Mouse (Mus musculus): ENCODE data around the gene Cep57l1.

Cep57l1 gene

DNA sequence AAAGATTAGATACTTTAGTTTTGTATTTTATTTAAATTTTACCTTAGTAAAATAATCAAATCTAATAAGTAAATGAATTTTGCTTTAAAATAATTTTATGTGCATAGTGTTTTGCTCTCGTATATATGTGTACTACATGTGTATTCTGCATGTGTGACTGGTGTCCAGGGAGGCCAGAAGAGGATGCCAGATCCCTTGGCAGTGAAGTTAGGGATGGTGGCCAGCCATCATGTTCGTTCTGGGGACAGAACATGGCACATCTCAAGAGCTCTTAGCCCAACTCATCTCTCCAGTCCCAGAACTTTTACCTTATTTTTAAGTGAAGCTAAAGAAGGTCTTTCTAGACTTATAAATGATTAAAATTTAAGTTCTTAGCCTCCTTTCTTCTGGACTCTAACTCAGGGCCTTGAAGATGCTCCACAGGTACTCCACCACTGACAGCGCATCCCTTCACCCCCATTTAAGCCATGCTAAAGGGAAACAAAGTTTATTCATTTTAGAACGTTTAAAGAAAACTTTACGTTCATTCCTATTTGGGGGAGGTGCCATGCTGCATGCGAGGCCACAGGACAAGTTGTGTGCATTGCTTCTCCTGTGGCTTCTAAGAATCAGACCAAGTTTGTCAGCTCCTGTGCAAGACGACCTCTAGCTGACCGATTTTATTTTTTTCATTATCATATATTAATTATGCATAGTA is 8.5 kb upstream of the Cep57l1 start:
- no peak for DNase-seq (ENCODE audit: low read depth in 1 of 2, low spot score in 2 of 2)

DNA sequence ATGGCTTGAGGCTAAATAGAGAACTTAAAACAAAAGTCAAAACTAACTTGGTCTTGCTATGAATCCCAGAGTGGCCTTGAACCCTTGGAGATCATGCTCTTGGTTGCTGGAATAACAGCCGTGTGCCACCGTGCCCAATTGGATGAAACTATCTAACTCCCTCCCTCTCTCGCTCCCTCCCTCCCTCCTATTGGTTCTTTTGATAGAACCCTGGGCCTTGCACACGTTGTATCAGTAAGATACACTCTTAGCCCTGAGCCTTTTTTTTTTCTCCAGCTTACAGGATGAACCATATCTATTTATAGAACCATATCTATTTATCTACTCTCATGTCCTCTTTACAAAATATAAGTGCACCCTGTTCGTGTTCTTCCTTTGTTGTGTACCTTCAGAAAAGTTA is 6.8 kb upstream of the Cep57l1 start:
- no peak for DNase-seq (ENCODE audit: low read depth in 1 of 2, low spot score in 2 of 2)

DNA sequence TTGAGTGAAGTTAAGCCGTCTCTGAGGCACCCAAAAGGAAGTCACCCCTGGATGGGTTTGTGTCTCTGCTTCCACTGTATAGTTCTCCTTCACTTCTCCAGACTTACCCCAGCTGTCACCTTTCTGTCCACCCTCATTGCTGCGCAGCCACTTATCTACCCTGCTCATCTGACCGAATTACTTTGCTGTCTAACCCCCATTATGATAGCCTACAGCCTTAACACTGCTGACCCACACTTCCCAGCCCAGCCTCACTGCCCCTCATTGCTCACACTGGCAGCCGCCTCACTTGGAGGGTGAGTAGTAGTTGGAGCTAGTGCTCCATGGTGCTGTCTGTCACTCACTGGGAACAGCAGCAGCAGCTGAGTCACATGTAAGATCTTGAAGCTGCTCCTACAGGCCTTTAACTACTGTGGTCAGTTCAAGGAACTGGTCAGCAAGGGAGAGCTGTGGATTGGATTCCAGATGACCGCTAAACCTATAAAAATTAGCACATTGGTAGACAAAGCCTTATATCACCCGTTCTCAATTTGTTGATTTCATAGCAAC is 4.7 kb upstream of the Cep57l1 start:
- DNase-seq (ENCODE audit: low read depth in 1 of 2, low spot score in 2 of 2): no peak

DNA sequence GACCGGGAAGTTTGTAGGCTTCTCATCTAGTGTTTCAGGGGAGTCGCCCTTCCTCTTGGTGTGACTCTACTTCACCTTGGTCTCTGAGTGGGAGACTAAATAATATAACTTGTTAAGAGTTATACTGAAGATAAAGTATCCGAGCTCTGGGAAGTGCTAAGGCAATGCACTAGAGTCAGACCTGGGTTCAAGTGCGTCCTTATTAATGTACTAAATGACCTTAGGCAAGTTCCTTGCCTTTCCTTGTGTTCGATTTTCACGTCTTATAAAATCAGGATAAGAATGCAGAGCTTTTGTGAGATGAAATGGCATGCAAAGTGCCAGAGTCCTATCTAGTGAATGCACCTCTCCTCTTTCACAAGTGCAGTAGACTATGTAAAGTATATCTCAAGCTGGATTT is 2.9 kb upstream of the Cep57l1 start:
- DNase-seq (ENCODE audit: low read depth in 1 of 2, low spot score in 2 of 2): no peak

DNA sequence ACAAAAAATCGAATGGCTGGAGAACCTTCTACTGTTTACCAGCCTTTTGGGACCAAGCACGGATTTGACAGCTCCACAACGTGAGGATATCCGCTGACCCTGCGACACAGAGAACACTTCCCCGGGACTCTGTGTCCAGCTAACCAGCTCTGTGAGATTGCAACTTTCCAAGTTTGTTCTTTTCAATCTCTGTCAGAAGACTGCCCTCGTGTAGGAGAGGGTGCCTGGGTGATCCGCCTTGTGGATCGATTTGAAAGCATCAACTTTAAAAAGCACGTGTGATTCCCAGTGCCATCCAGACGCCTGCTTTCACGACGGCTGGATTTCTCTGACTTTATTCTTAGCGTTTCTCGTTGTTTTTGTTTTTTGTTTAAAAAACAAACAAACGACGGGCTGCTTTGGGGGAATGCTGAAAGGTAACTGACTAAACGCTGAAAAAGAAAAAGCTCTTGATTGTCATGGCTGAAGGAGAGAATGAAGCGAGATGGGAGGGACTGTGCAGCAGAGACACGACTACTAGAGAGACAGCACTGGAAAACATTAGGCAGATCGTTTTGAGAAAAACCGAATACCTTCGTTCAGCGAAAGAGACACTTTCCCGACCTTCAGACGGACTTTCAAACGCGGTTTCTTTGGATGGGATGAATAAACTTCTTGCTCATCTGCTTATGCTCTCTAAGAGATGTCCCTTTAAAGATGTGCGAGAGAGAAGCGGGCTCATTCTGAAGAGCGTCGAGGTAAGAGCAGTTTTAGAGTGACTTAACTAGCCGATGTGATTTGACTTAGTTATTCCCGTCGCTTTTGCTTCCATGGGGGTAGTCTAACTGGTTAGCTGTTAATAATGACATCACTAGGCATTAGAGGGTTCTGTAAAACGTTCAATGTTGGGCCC is 1.1 kb upstream of the Cep57l1 start:
- no peak for DNase-seq (ENCODE audit: low read depth in 1 of 2, low spot score in 2 of 2)

DNA sequence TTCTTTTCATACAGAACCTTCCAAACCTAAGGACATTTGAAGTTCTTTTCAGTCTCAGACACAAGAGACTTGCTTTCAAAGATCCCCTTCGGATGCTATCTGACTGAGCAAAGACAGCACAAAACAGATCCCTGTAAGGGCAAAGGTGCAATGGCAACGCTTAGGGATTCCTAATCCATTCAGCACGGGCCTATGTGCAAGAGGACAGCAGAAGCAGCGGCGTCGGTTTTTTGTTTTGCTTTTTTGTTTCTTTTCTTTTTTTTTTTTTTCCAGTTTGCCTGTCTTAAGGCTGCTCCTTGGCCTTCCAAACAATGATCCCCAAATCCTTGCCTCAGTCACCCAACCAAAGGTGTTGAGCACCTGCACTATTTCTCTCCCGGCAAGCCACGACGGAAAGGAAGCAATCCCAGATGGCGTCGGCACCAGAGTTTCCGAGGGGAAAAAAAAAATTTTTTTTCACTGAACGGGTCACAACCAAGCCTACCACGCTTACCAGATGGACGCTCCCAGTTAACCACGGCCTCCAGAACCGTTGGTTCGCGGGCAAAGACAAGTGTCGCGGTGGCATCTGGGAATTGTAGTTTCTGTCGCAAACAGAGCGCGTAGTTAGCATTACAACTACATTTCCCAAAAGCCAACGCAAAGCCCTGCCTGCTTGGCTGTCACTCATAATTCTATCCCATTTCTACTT is 446 bp downstream of the Cep57l1 start:
- no peak for DNase-seq (ENCODE audit: low read depth in 1 of 2, low spot score in 2 of 2)

DNA sequence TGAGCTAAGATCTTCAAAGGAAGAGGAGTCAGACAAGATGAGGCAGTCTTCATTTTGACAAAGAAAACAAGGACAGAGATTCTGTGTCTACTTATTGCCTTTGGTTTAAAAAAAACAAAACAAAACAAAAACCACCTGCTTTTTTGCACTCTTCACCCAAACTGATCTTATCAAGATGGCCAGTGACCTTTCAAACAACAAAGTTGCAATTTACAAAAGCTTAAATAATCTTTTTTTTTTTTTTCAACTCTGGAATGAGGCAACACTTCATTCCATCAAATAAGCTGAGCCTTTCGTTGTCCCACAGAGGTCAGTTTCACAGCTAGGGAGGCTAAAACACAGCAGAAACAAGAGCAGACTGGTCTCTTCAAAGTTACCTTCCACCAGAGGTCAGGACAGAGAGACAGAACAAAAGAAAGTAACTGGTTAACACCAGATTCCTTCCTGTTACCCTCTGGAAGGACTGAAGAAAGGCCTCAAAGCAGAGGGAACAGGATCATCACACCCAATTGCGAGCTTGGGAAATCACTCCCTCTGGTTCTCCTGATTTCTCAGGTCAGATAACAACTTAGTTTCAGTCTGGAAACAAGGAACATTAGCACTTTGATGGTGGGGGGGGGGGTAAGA is 3.8 kb downstream of the Cep57l1 start:
- DNase-seq (ENCODE audit: low read depth in 1 of 2, low spot score in 2 of 2): no peak

DNA sequence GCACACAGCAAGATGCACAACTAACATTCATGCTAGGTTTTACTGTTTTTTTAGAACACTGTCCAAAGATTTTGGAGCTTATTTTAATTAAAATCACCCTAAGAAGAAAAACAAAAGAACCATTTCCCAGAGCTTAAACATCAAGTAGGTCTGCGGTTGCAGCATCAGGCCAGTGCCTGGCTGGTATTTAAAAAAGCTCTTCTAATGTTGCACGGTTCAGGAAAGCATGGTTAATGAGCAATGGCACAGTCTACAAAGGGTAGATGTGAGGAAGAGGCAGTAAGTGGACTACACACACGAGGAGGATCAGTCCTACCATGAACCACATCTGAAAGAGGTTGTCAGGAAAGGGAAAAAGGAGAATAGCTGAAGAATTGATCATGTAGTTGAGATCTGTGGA is 5.0 kb downstream of the Cep57l1 start:
- no peak for DNase-seq (ENCODE audit: low read depth in 1 of 2, low spot score in 2 of 2)

DNA sequence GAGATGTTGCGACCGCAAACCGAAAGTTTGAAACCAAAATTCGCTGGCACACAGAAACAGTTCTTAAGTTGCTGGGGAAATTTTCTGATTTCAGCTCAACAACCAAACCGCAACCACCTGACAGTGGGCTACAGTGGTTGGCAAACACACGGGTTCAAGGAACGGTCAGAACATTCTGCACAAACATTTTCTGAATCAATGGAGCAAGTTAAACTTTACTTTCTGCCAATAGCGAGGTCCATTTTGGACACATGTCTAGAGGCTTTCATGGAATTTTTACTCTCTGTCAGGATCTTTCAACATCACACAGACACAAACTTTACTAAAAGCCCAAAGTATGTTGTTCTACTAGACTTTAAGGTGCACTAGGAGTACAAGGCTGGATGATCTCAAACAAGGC is 6.2 kb downstream of the Cep57l1 start:
- DNase-seq (ENCODE audit: low read depth in 1 of 2, low spot score in 2 of 2): no peak

DNA sequence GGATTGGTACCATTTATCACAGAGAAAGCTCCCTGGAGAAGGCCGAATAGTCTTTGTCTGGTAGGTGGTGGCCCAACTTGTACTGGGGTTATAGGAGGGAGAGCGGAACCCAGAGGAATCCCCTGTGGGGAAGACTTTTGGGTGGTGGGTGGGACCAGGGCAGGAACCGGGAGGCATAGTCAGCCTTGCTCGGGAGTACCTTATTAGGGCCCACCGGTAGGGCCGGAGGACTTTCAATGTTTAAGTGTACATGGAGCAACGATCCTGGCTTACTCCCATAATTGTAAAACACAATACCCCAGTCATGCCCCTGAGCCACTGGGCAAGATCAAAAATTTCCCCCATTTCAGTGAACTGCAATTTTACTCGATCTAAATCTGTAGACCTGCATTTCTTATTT is 12.4 kb downstream of the Cep57l1 start:
- DNase-seq (ENCODE audit: low read depth in 1 of 2, low spot score in 2 of 2): no peak

DNA sequence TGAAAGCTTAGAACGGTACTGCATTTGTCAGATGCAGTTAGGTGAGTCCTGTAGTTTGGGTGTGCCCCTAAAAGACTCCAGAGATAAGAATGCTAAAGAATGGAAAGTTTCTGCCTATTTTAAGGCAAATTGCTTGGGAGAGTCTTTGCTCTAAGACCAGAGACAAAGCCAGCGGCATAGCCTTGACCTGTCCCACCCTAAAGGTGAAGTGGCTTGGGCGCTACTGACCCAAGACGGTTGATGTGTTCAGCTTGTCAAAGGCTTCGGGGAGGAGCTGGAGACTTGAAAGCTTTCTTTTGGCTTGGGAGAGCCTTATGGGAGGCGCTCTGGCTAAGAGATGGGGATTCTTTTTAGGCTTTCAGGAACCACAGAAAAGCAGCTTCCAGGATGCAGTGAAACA is 17.3 kb downstream of the Cep57l1 start:
- DNase-seq (ENCODE audit: low read depth in 1 of 2, low spot score in 2 of 2): no peak

DNA sequence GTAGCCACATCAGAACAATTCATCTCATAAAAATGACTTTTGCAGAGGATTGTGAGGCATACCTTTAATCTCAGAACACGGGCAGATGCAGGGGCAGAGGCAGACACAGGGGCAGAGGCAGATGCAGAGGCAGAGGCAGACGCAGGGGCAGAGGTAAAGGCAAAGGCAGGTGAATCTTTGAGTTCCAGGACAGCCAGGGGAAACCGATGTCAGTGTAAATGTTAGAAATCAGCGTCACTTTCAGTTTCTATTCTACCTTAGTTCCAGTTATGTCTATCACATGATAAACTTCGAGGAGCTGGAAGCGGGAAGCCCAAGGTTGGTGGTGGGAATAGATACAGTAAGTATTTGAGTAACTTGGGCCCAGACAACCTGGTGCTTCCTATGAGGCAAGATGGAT is 42.4 kb downstream of the Cep57l1 start:
- DNase-seq (ENCODE audit: low read depth in 1 of 2, low spot score in 2 of 2): no peak

DNA sequence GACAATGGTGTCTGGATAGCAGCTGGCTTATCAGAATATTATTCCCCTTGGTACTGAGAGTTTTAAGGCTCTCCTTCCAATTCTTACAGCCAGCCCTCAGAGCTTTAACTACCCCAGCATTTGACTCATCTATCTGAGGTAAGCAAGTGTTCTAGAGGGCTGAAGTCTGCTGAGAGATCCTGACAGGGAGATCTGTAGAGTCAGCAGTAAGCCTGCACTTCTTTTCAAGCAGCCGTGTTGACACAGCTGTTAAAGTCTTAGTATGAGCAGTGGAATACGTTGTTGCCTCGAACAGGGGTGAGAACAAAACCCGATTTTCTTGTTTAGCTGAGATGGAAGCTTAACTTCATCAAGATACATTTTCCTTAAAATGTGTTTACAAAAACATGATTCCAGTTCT is 43.4 kb downstream of the Cep57l1 start:
- no peak for DNase-seq (ENCODE audit: low read depth in 1 of 2, low spot score in 2 of 2)

DNA sequence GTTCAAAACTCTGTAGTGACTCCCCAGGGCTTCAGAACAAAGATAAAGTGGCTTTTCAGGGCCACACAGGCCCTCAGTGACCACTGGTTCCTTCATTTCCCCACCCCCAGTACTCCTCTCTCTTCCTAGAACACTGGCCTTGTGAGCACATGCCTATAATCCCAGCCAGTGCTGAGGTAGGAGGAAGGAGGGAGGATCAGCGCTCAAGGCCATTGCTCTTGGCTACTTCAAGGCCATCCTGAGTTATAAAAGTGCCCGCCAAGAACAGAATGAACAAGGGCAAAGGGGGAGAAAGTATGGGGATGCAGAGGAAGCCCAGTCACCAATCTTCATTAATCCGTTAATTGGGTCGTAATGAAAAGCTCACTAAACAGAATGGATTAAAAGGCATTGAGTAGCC is 44.1 kb downstream of the Cep57l1 start:
- DNase-seq (ENCODE audit: low read depth in 1 of 2, low spot score in 2 of 2): no peak

DNA sequence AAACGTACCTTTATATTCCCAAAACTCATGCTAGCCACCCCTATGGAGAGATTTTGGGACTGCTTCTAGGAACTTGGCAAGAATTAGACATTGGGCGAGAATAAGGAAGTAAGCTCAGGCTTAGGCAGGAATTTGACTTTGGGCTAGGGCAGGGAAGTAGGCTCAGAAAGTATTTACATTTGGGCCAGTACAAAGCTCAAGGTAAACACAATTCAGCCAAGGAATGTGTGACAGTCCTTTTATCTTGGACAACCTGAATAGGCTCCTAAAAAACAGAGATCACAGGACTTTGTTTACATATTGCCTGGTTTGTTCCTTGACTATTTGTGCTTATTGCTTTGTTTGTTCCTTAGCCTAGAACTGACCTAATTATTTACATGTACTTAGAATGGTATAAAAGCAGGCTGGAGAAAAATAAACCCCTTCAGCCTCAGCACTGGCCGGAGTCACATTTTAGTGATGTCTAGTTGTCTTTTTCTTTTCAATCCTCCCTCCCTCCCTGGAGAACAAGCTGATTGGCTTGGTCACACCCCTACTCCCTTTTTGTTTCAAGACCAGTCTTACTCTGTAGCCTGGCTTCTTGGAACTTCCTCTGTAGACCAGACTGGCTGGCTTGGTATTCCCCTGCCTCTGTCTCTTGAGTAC is 45.8 kb downstream of the Cep57l1 start:
- no peak for DNase-seq (ENCODE audit: low read depth in 1 of 2, low spot score in 2 of 2)

DNA sequence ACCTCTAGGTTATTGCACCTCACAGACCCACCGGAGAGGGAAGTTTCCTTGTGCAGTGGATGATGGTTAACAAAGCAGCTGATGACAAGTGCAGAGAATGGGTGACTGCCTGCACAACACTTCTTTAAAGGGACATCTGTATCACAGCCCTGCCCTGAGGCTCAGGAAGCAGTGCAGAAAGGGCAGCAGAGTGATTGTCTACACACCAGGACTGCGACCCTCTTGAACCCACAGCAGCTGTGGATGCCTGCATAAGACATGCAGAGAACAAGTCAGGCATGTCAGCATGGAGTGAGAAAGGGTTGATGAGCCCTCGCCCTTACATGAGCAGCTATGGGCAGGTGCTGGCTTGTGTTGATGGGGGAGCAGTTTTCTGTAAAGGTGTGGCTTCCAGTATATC is 48.8 kb downstream of the Cep57l1 start:
- DNase-seq (ENCODE audit: low read depth in 1 of 2, low spot score in 2 of 2): no peak

DNA sequence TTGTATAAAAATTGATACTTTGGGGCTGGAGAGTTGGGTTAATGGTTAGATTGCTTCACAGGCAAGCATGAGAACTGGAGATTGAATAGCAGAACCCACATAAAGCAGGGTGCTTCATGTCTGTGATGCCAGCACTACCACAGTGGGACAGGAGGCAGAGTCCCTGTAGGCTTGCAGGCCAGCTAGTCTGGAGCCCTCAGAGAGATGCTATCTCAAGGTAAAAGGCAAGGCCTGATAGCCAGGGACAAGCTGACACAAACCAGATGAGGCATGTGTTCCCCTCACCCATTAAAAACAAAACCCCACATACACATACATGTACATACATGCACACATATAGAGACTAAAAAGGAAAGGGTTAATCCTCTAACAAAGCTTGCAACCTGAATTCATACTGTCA is 51.6 kb downstream of the Cep57l1 start:
- no peak for DNase-seq (ENCODE audit: low read depth in 1 of 2, low spot score in 2 of 2)

DNA sequence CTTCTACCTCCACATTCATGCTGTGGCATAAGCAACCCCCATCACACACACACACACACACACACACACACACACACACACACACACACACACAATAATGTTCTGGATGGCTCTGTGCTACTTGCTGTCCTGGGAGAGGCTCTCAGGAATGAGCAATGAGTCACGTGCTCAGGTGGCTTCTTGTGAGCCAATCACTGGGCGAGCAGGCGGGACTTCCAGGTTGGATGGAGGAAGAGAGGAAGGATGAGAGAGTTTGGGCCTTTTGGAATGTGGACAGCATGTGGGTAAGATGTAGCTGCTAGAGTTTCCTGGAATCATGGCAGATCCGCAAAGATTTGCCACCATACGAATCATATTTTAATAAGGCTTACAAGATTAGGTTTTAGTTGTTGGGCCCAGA is 52.4 kb downstream of the Cep57l1 start:
- DNase-seq (ENCODE audit: low read depth in 1 of 2, low spot score in 2 of 2): no peak

DNA sequence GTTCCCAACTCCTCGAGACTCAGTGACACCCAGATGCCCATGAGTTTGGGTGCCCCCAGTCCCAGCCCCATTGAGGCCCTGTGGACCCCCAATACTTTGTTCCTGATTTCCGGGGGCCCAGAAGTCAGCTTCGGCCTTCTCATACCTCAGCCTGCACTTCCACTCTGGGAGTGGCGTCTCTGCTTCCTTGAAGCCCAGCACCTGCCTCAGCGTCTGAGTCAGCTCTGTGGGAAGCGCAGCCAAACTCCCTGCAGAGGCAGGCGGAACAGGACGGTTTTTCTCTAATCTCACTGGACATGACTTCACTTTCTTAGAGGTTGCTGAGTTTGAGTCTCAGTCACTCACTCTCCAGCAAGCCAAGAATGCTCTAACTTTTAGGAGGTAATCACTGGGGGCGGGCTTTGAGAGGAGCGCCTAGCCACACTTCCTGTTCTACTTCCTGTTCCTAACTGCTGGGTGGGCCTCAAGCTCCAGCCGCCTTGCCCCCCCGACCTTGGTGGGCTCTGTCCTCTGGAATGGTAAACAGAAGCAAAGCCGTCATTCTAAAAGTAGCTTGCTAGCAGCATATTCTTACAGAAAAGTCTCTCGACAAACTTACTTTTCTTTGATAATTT is 57.7 kb downstream of the Cep57l1 start:
- DNase-seq (ENCODE audit: low read depth in 1 of 2, low spot score in 2 of 2): no peak

DNA sequence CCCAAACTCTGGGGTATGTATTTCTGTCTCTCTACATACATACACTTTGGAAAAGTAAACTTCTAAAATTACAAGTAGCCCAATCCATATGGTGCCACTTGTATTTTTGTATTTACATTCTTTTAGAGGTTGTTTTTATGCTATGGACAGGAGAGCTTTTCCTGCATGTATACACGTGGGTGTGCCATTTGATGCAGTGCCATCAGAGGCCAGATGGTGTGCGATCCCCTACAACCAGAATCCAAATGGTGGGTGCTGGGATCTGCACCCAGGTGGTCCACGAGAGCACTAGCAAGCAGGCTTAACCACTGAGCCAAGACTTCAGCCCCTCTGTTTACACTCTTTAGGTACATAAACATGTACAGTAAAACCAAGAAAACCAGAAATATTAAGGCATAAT is 60.4 kb downstream of the Cep57l1 start:
- no peak for DNase-seq (ENCODE audit: low read depth in 1 of 2, low spot score in 2 of 2)
